Comparison of ENCODE assay signal across 36 mouse cellular contexts in the genomic region with DNA sequence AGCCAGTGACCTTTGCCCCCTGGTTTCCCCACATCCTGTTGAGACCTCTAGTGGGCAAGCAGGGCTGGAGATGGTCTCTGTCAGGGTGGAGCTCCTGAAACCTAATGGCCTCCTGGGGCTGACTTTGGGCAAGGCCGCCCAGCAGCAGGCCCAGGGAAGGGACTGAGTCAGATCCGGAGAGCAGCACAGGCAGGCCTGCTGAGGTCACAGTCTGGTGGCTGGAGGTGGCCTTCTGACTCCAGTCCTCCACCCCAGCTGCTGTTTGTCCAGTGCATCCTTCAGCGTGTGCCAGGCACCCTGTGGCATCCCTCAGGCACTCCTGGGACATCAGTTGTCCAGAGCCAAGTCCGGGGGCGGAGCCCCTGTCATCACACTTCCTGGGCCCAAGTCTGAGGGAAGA. TPM values are rescaled to one million over a fixed set of nuclear protein-coding genes. Genes with fewer than 3 reads are reported as not detected.
DNase-seq lines count a peak whose midpoint lies in the region; ATAC-seq lines count a peak whose summit lies in the region.
"Had no signal": no experiment of that assay in that cellular context is flagged by ENCODE, and none has a peak within 500 bp of the region (broad histone marks: within the 10 kb centered on the region; RNA-seq: fewer than 3 reads in every experiment).

No protein-coding gene starts in this region.

- 0 out of 2 replicates have a peak, but pooled peaks have one; percentile 28 for ATAC-seq in erythroblast, adult 5-6 weeks (replicated peaks; ENCODE audit: low FRiP score, poor library complexity, severe bottlenecking)
- ATAC-seq in intestine, embryonic 16.5 days, result no peak
- ATAC-seq: activated CD4-positive, CD25-positive, alpha-beta regulatory T cell, adult 4 months; CD4-positive, CD25-positive, alpha-beta regulatory T cell, adult 4 months; forebrain, embryonic 13.5 days; intestine, postnatal 0 days; liver, embryonic 12.5 days; lung, postnatal 0 days had no signal

- no peaks in the 10 kb centered on the region for H3K27me3 ChIP-seq in intestine, embryonic 16.5 days (replicated peaks; ENCODE audit: control insufficient read depth, insufficient read depth, low read length)
- H3K27me3 ChIP-seq: limb, embryonic 13.5 days; midbrain, embryonic 12.5 days had no signal

- H3K9ac ChIP-seq in intestine, embryonic 16.5 days (ENCODE audit: low read depth, low read length), result no peak overlapping the region
- H3K9ac ChIP-seq: forebrain, embryonic 13.5 days; heart, embryonic 15.5 days; hindbrain, embryonic 12.5 days; limb, embryonic 13.5 days; liver, embryonic 12.5 days; midbrain, embryonic 12.5 days had no signal

- H3K4me2 ChIP-seq in intestine, embryonic 16.5 days (ENCODE audit: low read depth, low read length), result no peak overlapping the region
- H3K4me2 ChIP-seq: forebrain, embryonic 13.5 days; heart, embryonic 15.5 days; hindbrain, embryonic 12.5 days; limb, embryonic 13.5 days; liver, embryonic 12.5 days; midbrain, embryonic 12.5 days had no signal

- peak; percentile 88 for DNase-seq in 3134 (ENCODE audit: extremely low read depth, insufficient read length, low spot score)
- peak; percentile 29 for DNase-seq in 3T3-L1 (ENCODE audit: low read depth, low spot score)
- DNase-seq in adrenal gland, adult 8-10 months, result peak; percentile 28
- no peak for DNase-seq in neural tube, embryonic 10.5 days (ENCODE audit: extremely low spot score, low spot score)
- no peak for DNase-seq in spleen, postnatal 10 days (ENCODE audit: low spot score in 2 of 2)
- DNase-seq: cerebellum, adult 11-12 months; cerebellum, adult 9-11 months; gastrocnemius, postnatal 14 days; heart, postnatal 36 days; kidney, postnatal 36 days; lung, adult 18-20 months; lung, postnatal 4 days; right cerebral cortex, postnatal 25 days; thymus, postnatal 14 days had no signal

- no peaks in the 10 kb centered on the region for H3K36me3 ChIP-seq in intestine, embryonic 16.5 days (ENCODE audit: control insufficient read depth, insufficient read depth, low read length)
- H3K36me3 ChIP-seq: heart, embryonic 10.5 days; heart, embryonic 15.5 days; hindbrain, embryonic 12.5 days; limb, embryonic 13.5 days; liver, embryonic 12.5 days; midbrain, embryonic 12.5 days had no signal

- no peaks in the 10 kb centered on the region for H3K9me3 ChIP-seq in intestine, embryonic 16.5 days (ENCODE audit: control insufficient read depth, low read length)
- H3K9me3 ChIP-seq: forebrain, embryonic 13.5 days; heart, embryonic 10.5 days; heart, embryonic 15.5 days; hindbrain, embryonic 12.5 days; limb, embryonic 13.5 days; liver, embryonic 12.5 days; megakaryocyte, embryonic 14.5 days; midbrain, embryonic 12.5 days had no signal

- WGBS in intestine, embryonic 16.5 days, result 79% methylated on average over 5 of the region's 5 CpGs

- no peak overlapping the region for H3K27ac ChIP-seq in intestine, embryonic 16.5 days (ENCODE audit: low read length)
- H3K27ac ChIP-seq: forebrain, embryonic 13.5 days; heart, embryonic 10.5 days; heart, embryonic 15.5 days; hindbrain, embryonic 12.5 days; layer of hippocampus, adult 2 months; left cerebral cortex, adult 2 months; limb, embryonic 13.5 days; liver, embryonic 12.5 days; midbrain, embryonic 12.5 days had no signal

- H3K4me3 ChIP-seq in intestine, embryonic 16.5 days (ENCODE audit: low read length), result no peak overlapping the region
- H3K4me3 ChIP-seq: forebrain, embryonic 13.5 days; heart, embryonic 10.5 days; heart, embryonic 15.5 days; hindbrain, embryonic 12.5 days; layer of hippocampus, adult 2 months; left cerebral cortex, adult 2 months; limb, embryonic 13.5 days; liver, embryonic 12.5 days; megakaryocyte, embryonic 14.5 days; midbrain, embryonic 12.5 days had no signal

- no peaks in the 10 kb centered on the region for H3K4me1 ChIP-seq in intestine, embryonic 16.5 days (ENCODE audit: control insufficient read depth, insufficient read depth, low read length)
- H3K4me1 ChIP-seq: forebrain, embryonic 13.5 days; heart, embryonic 15.5 days; hindbrain, embryonic 12.5 days; limb, embryonic 13.5 days; liver, embryonic 12.5 days; midbrain, embryonic 12.5 days had no signal

RNA-seq across cellular contexts. Expression of a gene that starts 19.8 kb away (rescaled TPM):
- total RNA-seq in adrenal gland, adult 8-10 months (2022), result under 1 TPM in 2 of 4 experiments, not detected in 2; 0.28 to 0.32 TPM
- not detected in 2 replicates for total RNA-seq in erythroblast, adult 5-6 weeks (2015; ENCODE audit: low replicate concordance)
- total RNA-seq in erythroblast, adult 5-6 weeks (2017; ENCODE audit: low replicate concordance), result 0.70 TPM in 1 of 2 replicates, not detected in the other
- polyA plus RNA-seq in intestine, embryonic 16.5 days (2015; fragmentation: Nextera tagmentation; extraction: Ambion mirVana), result 0.11 and 0.12 TPM in 2 replicates
- total RNA-seq: gastrocnemius, postnatal 14 days; granulocyte monocyte progenitor cell, adult 5-6 weeks; heart, postnatal 36 days; layer of hippocampus, adult 2 months; layer of hippocampus, postnatal 14 days; left cerebral cortex, adult 2 months; left cerebral cortex, postnatal 36 days had no signal
- polyA plus RNA-seq: activated CD4-positive, CD25-positive, alpha-beta regulatory T cell, adult 4 months; CD4-positive, CD25-positive, alpha-beta regulatory T cell, adult 4 months; forebrain, embryonic 13.5 days; intestine, postnatal 0 days; kidney, embryonic 16.5 days; midbrain, embryonic 12.5 days; neural tube, embryonic 14.5 days had no signal

RNA-seq across cellular contexts. Expression of a gene that starts 45.9 kb away (rescaled TPM):
- total RNA-seq in adrenal gland, adult 8-10 months (2022), result not detected
- not detected in 2 replicates for total RNA-seq in erythroblast, adult 5-6 weeks (2015; ENCODE audit: low replicate concordance)
- not detected in 2 replicates for total RNA-seq in erythroblast, adult 5-6 weeks (2017; ENCODE audit: low replicate concordance)
- 0.64 and 0.71 TPM in 2 replicates for polyA plus RNA-seq in intestine, embryonic 16.5 days (2015; fragmentation: Nextera tagmentation; extraction: Ambion mirVana)
- total RNA-seq: gastrocnemius, postnatal 14 days; granulocyte monocyte progenitor cell, adult 5-6 weeks; heart, postnatal 36 days; layer of hippocampus, adult 2 months; layer of hippocampus, postnatal 14 days; left cerebral cortex, adult 2 months; left cerebral cortex, postnatal 36 days had no signal
- polyA plus RNA-seq: activated CD4-positive, CD25-positive, alpha-beta regulatory T cell, adult 4 months; forebrain, embryonic 13.5 days; midbrain, postnatal 0 days; neural tube, embryonic 14.5 days had no signal

Comparison
In these comparisons a context has a peak if more than half of its experiments do, and no peak if none do; other contexts are left out.
1. DNase-seq: peak in 3134 (single experiment), 3T3-L1 (single experiment) and adrenal gland, adult 8-10 months (single experiment); none in neural tube, embryonic 10.5 days (single experiment) and spleen, postnatal 10 days (0 of 2).